Mouse (Mus musculus): ENCODE data around the gene Mpzl2. TPM values are rescaled to one million over a fixed set of nuclear protein-coding genes. Genes with fewer than 3 reads are reported as not detected.
A peak's percentile ranks its signal among the peaks of the same experiment; 100 is the strongest.

The Mpzl2 gene
- polyA plus RNA-seq, 1 experiment from 2014 or later, result 9.0 TPM

GRCm38 (mm10) chr9:45050301-45050700 is 10.7 kb downstream of the Mpzl2 start:
- Histone ChIP-seq H3K4me2 (no peak overlapping the region), H3K27me3 (peaks cover 17% of the 10 kb centered on the region), H3K36me3 (replicated peaks) (0 out of 2 replicates have a peak, but pooled peaks cover 6% of the 10 kb centered on the region), H3K4me3 (replicated peaks) (no peak overlapping the region), H3K9ac (no peak overlapping the region), H3K4me1 (replicated peaks) (no peaks in the 10 kb centered on the region; the same call in 1 of the 2 replicates), H3K27ac (replicated peaks) (no peak overlapping the region), H3K9me3 (replicated peaks) (no peaks in the 10 kb centered on the region)
- no peak for ATAC-seq (ENCODE audit: insufficient read depth)
- WGBS (ENCODE audit: insufficient replicate concordance), result 64% methylated on average over 2 of the region's 2 CpGs

- no peaks in the 10 kb centered on the region for H3K9me3 ChIP-seq (replicated peaks)
- ATAC-seq (ENCODE audit: insufficient read depth), result peak; percentile 51; the same call in 1 of the 2 replicates
- no peaks in the 10 kb centered on the region; the same call in 1 of the 2 replicates for H3K4me1 ChIP-seq (replicated peaks)
- H3K36me3 ChIP-seq (replicated peaks), result 0 out of 2 replicates have a peak, but pooled peaks cover 3% of the 10 kb centered on the region
- under 1% methylated on average over 32 of the region's 33 CpGs for WGBS (ENCODE audit: insufficient replicate concordance)
- H3K9ac ChIP-seq, result peak within 1 kb of the TSS; percentile 3; the same call in 1 of the 2 replicates
- peak within 1 kb of the TSS; percentile 60 for H3K4me3 ChIP-seq (replicated peaks)
- H3K27ac ChIP-seq (replicated peaks), result peak within 1 kb of the TSS; percentile 83
- H3K4me2 ChIP-seq, result peak within 1 kb of the TSS; percentile 62
- H3K27me3 ChIP-seq, result peaks cover 37% of the 10 kb centered on the region
These were observed 15.6 kb downstream of the Mpzl2 start, which contains the start of gene Mpzl3 for GRCm38 (mm10) chr9:45055082-45055713. Gene Mpzl3, plus strand, starts transcription at chr9:45055186.

GRCm38 (mm10) chr9:45058304-45058940 is 18.8 kb downstream of the Mpzl2 start:
- 35% methylated on average over 5 of the region's 5 CpGs for WGBS (ENCODE audit: insufficient replicate concordance)

GRCm38 (mm10) chr9:45060151-45060550 is 20.6 kb downstream of the Mpzl2 start:
- no peak for ATAC-seq (ENCODE audit: insufficient read depth)
- Histone ChIP-seq H3K27me3 (peaks cover 21% of the 10 kb centered on the region), H3K27ac (replicated peaks) (no peak overlapping the region)

More at GRCm38 (mm10) chr9:45058304-45058940, 18.8 kb downstream of the Mpzl2 start:
- no peaks in the 10 kb centered on the region for H3K36me3 ChIP-seq (replicated peaks)
- peaks cover 34% of the 10 kb centered on the region for H3K27me3 ChIP-seq
- H3K4me2 ChIP-seq, result no peak overlapping the region
- no peak overlapping the region for H3K4me3 ChIP-seq (replicated peaks)
- H3K9ac ChIP-seq, result no peak overlapping the region
- no peaks in the 10 kb centered on the region for H3K9me3 ChIP-seq (replicated peaks)
- no peak for ATAC-seq (ENCODE audit: insufficient read depth)
- H3K27ac ChIP-seq (replicated peaks), result no peak overlapping the region
- no peaks in the 10 kb centered on the region; the same call in 1 of the 2 replicates for H3K4me1 ChIP-seq (replicated peaks)

GRCm38 (mm10) chr9:45062677-45063076 is 23.1 kb downstream of the Mpzl2 start:
- Histone ChIP-seq H3K9me3 (replicated peaks) (no peaks in the 10 kb centered on the region), H3K9ac (no peak overlapping the region), H3K36me3 (replicated peaks) (no peaks in the 10 kb centered on the region), H3K4me3 (replicated peaks) (no peak overlapping the region), H3K27me3 (0 out of 2 replicates have a peak, but pooled peaks cover 6% of the 10 kb centered on the region), H3K27ac (replicated peaks) (no peak overlapping the region), H3K4me1 (replicated peaks) (no peaks in the 10 kb centered on the region), H3K4me2 (no peak overlapping the region)
- WGBS (ENCODE audit: insufficient replicate concordance), result 35% methylated on average over 3 of the region's 3 CpGs
- no peak for ATAC-seq (ENCODE audit: insufficient read depth)

More at GRCm38 (mm10) chr9:45060151-45060550, 20.6 kb downstream of the Mpzl2 start:
- H3K9me3 ChIP-seq (replicated peaks), result no peaks in the 10 kb centered on the region
- H3K4me2 ChIP-seq, result no peak overlapping the region
- 48% methylated on average over 7 of the region's 7 CpGs for WGBS (ENCODE audit: insufficient replicate concordance)
- no peaks in the 10 kb centered on the region; the same call in 1 of the 2 replicates for H3K4me1 ChIP-seq (replicated peaks)
- H3K4me3 ChIP-seq (replicated peaks), result no peak overlapping the region
- H3K9ac ChIP-seq, result no peak overlapping the region
- no peaks in the 10 kb centered on the region for H3K36me3 ChIP-seq (replicated peaks)

- Histone ChIP-seq H3K36me3 (replicated peaks) (no peaks in the 10 kb centered on the region), H3K9me3 (replicated peaks) (no peaks in the 10 kb centered on the region), H3K9ac (no peak overlapping the region), H3K4me1 (replicated peaks) (no peaks in the 10 kb centered on the region), H3K4me3 (replicated peaks) (no peak overlapping the region), H3K27me3 (no peaks in the 10 kb centered on the region), H3K4me2 (no peak overlapping the region), H3K27ac (replicated peaks) (no peak overlapping the region)
- no peak for ATAC-seq (ENCODE audit: insufficient read depth)
- WGBS (ENCODE audit: insufficient replicate concordance), result 62% methylated on average over 6 of the region's 6 CpGs
These were observed 24.8 kb downstream of the Mpzl2 start for GRCm38 (mm10) chr9:45064421-45064820.

DNA sequence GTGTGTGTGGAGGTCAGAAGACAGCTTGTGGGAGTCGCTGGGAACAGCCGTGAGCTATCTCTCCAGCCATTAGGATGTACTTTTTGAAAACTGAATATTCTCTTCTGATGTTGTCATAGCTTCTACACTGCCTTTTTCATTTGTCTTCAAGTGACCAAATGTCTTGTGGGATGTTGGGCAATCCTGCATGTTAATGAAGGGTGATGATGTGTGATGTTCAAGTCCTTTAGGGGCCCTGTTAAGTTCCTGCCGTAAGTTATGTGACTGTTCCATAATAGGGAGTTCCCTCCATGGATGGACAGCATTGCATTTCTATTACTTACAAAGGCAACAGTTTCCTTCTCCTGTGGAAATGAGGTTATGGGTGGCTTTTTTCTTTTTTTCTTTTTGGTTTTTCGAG is 27.1 kb downstream of the Mpzl2 start:
- no peak overlapping the region for H3K27ac ChIP-seq (replicated peaks)
- no peaks in the 10 kb centered on the region for H3K36me3 ChIP-seq (replicated peaks)
- ATAC-seq (ENCODE audit: insufficient read depth), result no peak
- no peaks in the 10 kb centered on the region for H3K4me1 ChIP-seq (replicated peaks)
- H3K4me3 ChIP-seq (replicated peaks), result no peak overlapping the region
- H3K9ac ChIP-seq, result no peak overlapping the region
- WGBS (ENCODE audit: insufficient replicate concordance), result 67% methylated on average over 4 of the region's 4 CpGs
- no peak overlapping the region for H3K4me2 ChIP-seq
- H3K9me3 ChIP-seq (replicated peaks), result no peaks in the 10 kb centered on the region
- H3K27me3 ChIP-seq, result no peaks in the 10 kb centered on the region

GRCm38 (mm10) chr9:45071800-45072199 is 32.2 kb downstream of the Mpzl2 start:
- Histone ChIP-seq H3K27me3 (no peaks in the 10 kb centered on the region), H3K27ac (replicated peaks) (no peak overlapping the region), H3K9ac (no peak overlapping the region), H3K4me2 (no peak overlapping the region), H3K4me3 (replicated peaks) (no peak overlapping the region), H3K4me1 (replicated peaks) (no peaks in the 10 kb centered on the region), H3K36me3 (replicated peaks) (no peaks in the 10 kb centered on the region), H3K9me3 (replicated peaks) (no peaks in the 10 kb centered on the region)
- no peak for ATAC-seq (ENCODE audit: insufficient read depth)
- 33% methylated on average over 3 of the region's 3 CpGs for whole genome bisulfite sequencing (ENCODE audit: insufficient replicate concordance)

- H3K9ac ChIP-seq, result no peak overlapping the region
- no peak overlapping the region for H3K4me2 ChIP-seq
- H3K27ac ChIP-seq (replicated peaks), result no peak overlapping the region
- H3K27me3 ChIP-seq, result no peaks in the 10 kb centered on the region
- H3K36me3 ChIP-seq (replicated peaks), result no peaks in the 10 kb centered on the region
- whole genome bisulfite sequencing (ENCODE audit: insufficient replicate concordance), result 31% methylated on average over 3 of the region's 3 CpGs
- no peak for ATAC-seq (ENCODE audit: insufficient read depth)
- H3K9me3 ChIP-seq (replicated peaks), result no peaks in the 10 kb centered on the region
- no peaks in the 10 kb centered on the region; the same call in 1 of the 2 replicates for H3K4me1 ChIP-seq (replicated peaks)
- H3K4me3 ChIP-seq (replicated peaks), result no peak overlapping the region
These were observed 38.3 kb downstream of the Mpzl2 start for GRCm38 (mm10) chr9:45077859-45078258.

DNA sequence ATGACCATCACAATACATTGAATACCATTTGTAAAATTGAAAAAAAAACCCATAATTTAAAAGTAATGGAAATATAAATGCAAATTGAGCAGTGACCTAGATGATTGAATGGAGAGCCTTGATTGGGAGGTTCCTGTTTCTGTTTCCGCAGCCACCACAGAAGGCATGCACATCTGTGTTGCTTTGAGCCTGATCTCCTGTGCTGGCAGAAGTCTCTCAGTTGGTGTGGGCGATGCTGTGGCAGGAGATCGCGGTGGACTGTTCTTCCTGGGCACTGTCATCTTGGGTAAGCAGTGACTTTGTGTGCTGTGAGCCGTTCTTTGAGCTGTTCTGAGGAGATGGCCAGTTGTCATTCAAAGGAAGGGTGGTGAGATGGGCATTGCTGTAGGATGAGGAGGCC is 39.4 kb downstream of the Mpzl2 start, which contains the start of gene Jaml:
Gene Jaml, plus strand, starts transcription at position 173 of the 400 bp plus-strand sequence.
- no peaks in the 10 kb centered on the region for H3K27me3 ChIP-seq
- H3K27ac ChIP-seq (replicated peaks), result no peak within 1 kb of the TSS
- WGBS (ENCODE audit: insufficient replicate concordance), result 48% methylated on average over 5 of the region's 5 CpGs
- H3K4me1 ChIP-seq (replicated peaks), result no peaks in the 10 kb centered on the region; the same call in 1 of the 2 replicates
- H3K4me3 ChIP-seq (replicated peaks), result no peak within 1 kb of the TSS
- H3K9me3 ChIP-seq (replicated peaks), result no peaks in the 10 kb centered on the region
- no peak within 1 kb of the TSS for H3K9ac ChIP-seq
- no peak for ATAC-seq (ENCODE audit: insufficient read depth)
- H3K36me3 ChIP-seq (replicated peaks), result no peaks in the 10 kb centered on the region
- H3K4me2 ChIP-seq, result no peak within 1 kb of the TSS

GRCm38 (mm10) chr9:45083132-45083531 is 43.5 kb downstream of the Mpzl2 start:
- Histone ChIP-seq H3K9ac (no peak overlapping the region), H3K27ac (replicated peaks) (no peak overlapping the region), H3K4me3 (replicated peaks) (no peak overlapping the region), H3K9me3 (replicated peaks) (no peaks in the 10 kb centered on the region), H3K4me1 (replicated peaks) (peaks cover 7% of the 10 kb centered on the region; the same call in 1 of the 2 replicates), H3K27me3 (no peaks in the 10 kb centered on the region), H3K36me3 (replicated peaks) (no peaks in the 10 kb centered on the region), H3K4me2 (no peak overlapping the region)
- ATAC-seq (ENCODE audit: insufficient read depth), result no peak
- 75% methylated on average over 3 of the region's 3 CpGs for WGBS (ENCODE audit: insufficient replicate concordance)
